Mouse (Mus musculus): ENCODE measurements around the gene Plch2. TPM values are rescaled to one million over a fixed set of nuclear protein-coding genes. Genes with fewer than 3 reads are reported as not detected.

The Plch2 gene
- polyA plus RNA-seq, 1 experiment from 2014 or later, result 9.0 TPM

GRCm38 (mm10) chr4:155008075-155008474 is 48.5 kb downstream of the Plch2 start:
- no peak overlapping the region for H3K4me2 ChIP-seq (replicated peaks)
- H3K9ac ChIP-seq (replicated peaks), result no peak overlapping the region
- no peaks in the 10 kb centered on the region; the same call in 1 of the 2 replicates for H3K27me3 ChIP-seq
- no peak overlapping the region for H3K4me3 ChIP-seq (replicated peaks)
- no peak for ATAC-seq
- H3K36me3 ChIP-seq, result no peaks in the 10 kb centered on the region
- H3K9me3 ChIP-seq, result no peaks in the 10 kb centered on the region
- H3K27ac ChIP-seq, result no peak overlapping the region
- peaks cover 13% of the 10 kb centered on the region for H3K4me1 ChIP-seq (replicated peaks)

DNA sequence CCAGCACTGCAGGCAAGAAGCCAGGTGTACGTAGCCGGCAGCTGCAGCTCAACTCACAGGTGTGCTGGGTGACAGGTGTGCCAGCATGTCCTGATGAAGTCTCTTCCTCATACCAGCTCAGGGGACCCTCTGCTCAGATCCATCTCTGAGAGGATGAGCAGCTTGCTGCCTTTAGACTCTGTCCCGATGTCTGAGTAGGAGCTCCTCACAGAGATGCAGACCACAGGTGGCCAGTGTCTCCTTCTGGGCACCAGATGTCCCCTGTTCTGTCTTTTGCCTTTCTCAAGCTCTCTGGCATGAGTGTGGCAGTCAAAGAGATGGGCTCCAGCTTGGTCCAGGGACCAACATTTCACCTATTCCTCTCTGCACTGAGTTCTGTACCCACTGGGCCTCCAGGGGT is 48.9 kb downstream of the Plch2 start:
- Histone ChIP-seq H3K27ac (no peak overlapping the region), H3K9ac (replicated peaks) (no peak overlapping the region), H3K4me3 (replicated peaks) (no peak overlapping the region), H3K4me2 (replicated peaks) (no peak overlapping the region), H3K36me3 (no peaks in the 10 kb centered on the region), H3K27me3 (no peaks in the 10 kb centered on the region; the same call in 1 of the 2 replicates), H3K9me3 (no peaks in the 10 kb centered on the region), H3K4me1 (replicated peaks) (peaks cover 8% of the 10 kb centered on the region)
- 88% methylated on average over 3 of the region's 3 CpGs for WGBS
- ATAC-seq, result no peak

DNA sequence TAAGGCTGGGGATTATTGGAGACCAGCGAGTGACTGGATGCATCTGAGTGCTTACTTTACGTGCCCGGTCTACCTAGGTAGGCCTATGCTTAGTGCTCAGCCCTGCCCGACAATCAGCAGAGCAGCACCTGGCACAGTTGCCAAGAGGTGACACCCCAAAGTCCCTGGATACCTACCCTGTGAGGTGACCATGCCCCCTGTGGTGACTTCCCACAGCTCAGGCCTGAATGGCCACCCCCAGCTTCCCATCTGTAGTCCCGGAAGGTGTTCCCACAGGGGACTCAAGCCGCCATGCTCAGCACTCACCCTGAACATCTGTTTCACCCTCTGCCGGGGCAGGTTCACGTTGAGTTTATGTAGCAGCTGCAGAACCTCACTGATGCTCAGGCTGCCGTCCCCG is 50.3 kb downstream of the Plch2 start:
- no peak for ATAC-seq

GRCm38 (mm10) chr4:155005278-155005677 is 51.3 kb downstream of the Plch2 start:
- no peak for ATAC-seq
- Histone ChIP-seq H3K36me3 (no peaks in the 10 kb centered on the region; the same call in 1 of the 2 replicates), H3K27ac (no peak overlapping the region), H3K4me2 (replicated peaks) (no peak overlapping the region), H3K4me1 (replicated peaks) (no peaks in the 10 kb centered on the region; the same call in none of the 2 replicates), H3K9ac (replicated peaks) (no peak overlapping the region), H3K9me3 (no peaks in the 10 kb centered on the region), H3K27me3 (no peaks in the 10 kb centered on the region; the same call in 1 of the 2 replicates), H3K4me3 (replicated peaks) (no peak overlapping the region)
- WGBS, result 97% methylated on average over 3 of the region's 3 CpGs

More for the DNA sequence above, 50.3 kb downstream of the Plch2 start:
- Histone ChIP-seq H3K36me3 (no peaks in the 10 kb centered on the region), H3K9me3 (no peaks in the 10 kb centered on the region), H3K9ac (replicated peaks) (no peak overlapping the region), H3K4me3 (replicated peaks) (no peak overlapping the region), H3K4me1 (replicated peaks) (peaks cover 6% of the 10 kb centered on the region), H3K27me3 (no peaks in the 10 kb centered on the region; the same call in 1 of the 2 replicates), H3K27ac (no peak overlapping the region), H3K4me2 (replicated peaks) (no peak overlapping the region)
- WGBS, result 63% methylated on average over 10 of the region's 10 CpGs

DNA sequence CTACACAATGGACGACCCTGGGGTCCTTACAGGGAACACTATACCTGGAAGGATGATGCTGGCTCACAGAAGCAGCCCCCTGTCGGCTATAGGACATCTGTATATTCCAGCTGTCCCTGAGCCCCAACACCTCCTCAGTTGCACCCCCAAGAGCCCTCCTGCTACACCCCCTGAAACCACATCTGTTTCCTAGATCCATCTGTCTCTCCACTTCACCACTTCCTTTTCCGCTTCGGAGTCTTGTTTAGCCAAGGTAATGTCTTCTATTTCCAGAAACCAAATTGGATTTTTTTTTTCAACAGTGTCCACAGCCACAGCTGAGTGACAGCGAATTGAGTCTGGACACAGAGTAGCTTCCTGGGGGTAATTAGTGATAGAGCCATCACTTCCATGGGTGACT is 57.2 kb downstream of the Plch2 start:
- no peak overlapping the region for H3K4me2 ChIP-seq (replicated peaks)
- H3K27me3 ChIP-seq, result 0 out of 2 replicates have a peak, but pooled peaks cover 2% of the 10 kb centered on the region
- H3K4me1 ChIP-seq (replicated peaks), result peaks cover 10% of the 10 kb centered on the region
- ATAC-seq, result no peak
- H3K36me3 ChIP-seq, result no peaks in the 10 kb centered on the region; the same call in 1 of the 2 replicates
- H3K4me3 ChIP-seq (replicated peaks), result no peak overlapping the region
- 88% methylated on average over 5 of the region's 5 CpGs for WGBS
- no peak overlapping the region for H3K27ac ChIP-seq
- H3K9ac ChIP-seq (replicated peaks), result no peak overlapping the region
- no peaks in the 10 kb centered on the region for H3K9me3 ChIP-seq

DNA sequence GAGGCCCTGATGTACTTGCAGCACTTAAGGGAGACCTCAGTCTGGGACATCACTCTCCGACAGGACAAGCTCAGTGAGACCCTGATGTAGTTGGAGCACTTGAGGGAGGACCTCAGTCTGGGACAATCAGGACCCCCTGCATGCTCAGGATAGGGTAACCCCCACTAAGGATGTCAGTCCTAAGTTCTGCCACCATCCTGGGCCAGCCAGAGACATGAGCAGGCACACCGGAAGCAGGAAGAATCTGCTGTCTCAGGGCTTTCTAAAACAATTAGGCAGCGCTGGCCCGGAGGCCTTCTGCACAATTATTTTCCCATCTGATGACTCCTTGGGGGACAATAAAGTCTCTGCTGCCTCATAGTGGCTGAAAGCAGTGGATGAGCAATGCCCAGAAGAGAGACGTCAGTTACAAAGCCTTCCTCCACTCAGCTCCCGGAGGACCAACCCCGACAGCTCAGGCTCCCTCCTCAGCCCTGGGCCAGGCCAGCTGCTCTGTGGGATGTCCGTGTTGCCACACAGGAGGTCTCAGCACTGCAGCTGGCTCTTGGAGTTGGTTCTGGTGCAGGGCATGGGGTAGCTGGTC is 59.9 kb downstream of the Plch2 start:
- no peak overlapping the region for H3K4me2 ChIP-seq (replicated peaks)
- H3K4me3 ChIP-seq (replicated peaks), result no peak overlapping the region
- WGBS, result 31% methylated on average over 8 of the region's 8 CpGs
- H3K27me3 ChIP-seq, result 0 out of 2 replicates have a peak, but pooled peaks cover 2% of the 10 kb centered on the region
- H3K36me3 ChIP-seq, result no peaks in the 10 kb centered on the region; the same call in 1 of the 2 replicates
- peaks cover 10% of the 10 kb centered on the region for H3K4me1 ChIP-seq (replicated peaks)
- ATAC-seq, result 0 out of 2 replicates have a peak, but pooled peaks have one; percentile 49
- 0 out of 2 replicates have a peak overlapping the region, but pooled peaks have one; percentile 4 for H3K9ac ChIP-seq (replicated peaks)
- peak overlapping the region; percentile 44; the same call in 1 of the 2 replicates for H3K27ac ChIP-seq
- H3K9me3 ChIP-seq, result no peaks in the 10 kb centered on the region

- no peak overlapping the region for H3K9ac ChIP-seq (replicated peaks)
- peaks cover 10% of the 10 kb centered on the region for H3K4me1 ChIP-seq (replicated peaks)
- H3K27ac ChIP-seq, result no peak overlapping the region
- H3K4me2 ChIP-seq (replicated peaks), result no peak overlapping the region
- 57% methylated on average over 4 of the region's 4 CpGs for WGBS
- no peak overlapping the region for H3K4me3 ChIP-seq (replicated peaks)
- H3K27me3 ChIP-seq, result 0 out of 2 replicates have a peak, but pooled peaks cover 2% of the 10 kb centered on the region
- H3K9me3 ChIP-seq, result no peaks in the 10 kb centered on the region
- no peak for ATAC-seq
- no peaks in the 10 kb centered on the region for H3K36me3 ChIP-seq
Measured at GRCm38 (mm10) chr4:154994876-154995275, 61.7 kb downstream of the Plch2 start.

DNA sequence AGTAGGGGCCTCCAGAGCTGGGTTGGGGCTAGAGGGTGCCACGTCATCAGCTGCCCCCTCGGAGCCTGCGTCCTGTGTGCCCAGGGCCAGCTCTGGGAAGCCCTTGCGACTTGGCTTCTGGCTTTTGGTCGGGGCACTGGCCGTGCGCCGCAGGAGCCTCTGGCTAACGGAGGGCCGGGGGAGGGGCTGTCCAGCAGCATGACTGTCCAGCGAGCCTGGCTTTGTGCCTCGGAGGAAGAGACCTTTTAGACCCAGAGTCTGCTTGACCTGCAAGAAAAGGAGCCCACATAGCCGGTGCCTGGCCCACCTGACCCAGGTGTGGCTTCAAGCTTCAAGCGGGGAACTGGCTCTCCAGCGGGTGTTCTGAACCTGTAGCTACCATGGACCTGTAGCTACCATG is 69.8 kb downstream of the Plch2 start:
- WGBS, result 63% methylated on average over 15 of the region's 15 CpGs
- Histone ChIP-seq H3K4me3 (replicated peaks) (no peak overlapping the region), H3K9ac (replicated peaks) (no peak overlapping the region; the same call in 1 of the 2 replicates), H3K27me3 (peaks cover 25% of the 10 kb centered on the region), H3K27ac (no peak overlapping the region), H3K4me1 (replicated peaks) (peaks cover 26% of the 10 kb centered on the region), H3K36me3 (no peaks in the 10 kb centered on the region), H3K9me3 (no peaks in the 10 kb centered on the region), H3K4me2 (replicated peaks) (no peak overlapping the region)
- no peak for ATAC-seq

DNA sequence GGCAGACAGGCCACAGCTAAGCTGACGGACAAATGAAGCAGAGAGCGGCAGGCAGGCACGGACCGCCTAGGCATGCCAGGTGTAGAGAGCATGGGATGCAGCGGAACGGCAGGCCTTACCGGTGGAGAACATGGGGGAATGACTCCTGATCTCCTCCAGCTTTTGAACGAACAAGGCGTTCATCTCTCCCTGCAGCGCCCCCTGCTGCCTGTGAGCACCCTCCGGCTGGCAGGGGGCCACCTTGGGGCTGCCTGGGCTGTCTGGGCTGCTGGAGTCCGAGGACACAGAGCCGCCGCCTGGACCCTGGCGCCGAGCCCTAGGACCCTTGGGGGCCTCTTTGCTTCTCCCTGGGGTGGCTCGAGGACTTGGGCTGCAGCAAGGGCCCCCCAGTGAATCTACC is 70.5 kb downstream of the Plch2 start:
- 20% methylated on average over 17 of the region's 17 CpGs for WGBS
- H3K4me1 ChIP-seq (replicated peaks), result peaks cover 26% of the 10 kb centered on the region
- H3K27ac ChIP-seq, result no peak overlapping the region
- peaks cover 25% of the 10 kb centered on the region for H3K27me3 ChIP-seq
- H3K36me3 ChIP-seq, result peaks cover 2% of the 10 kb centered on the region
- no peaks in the 10 kb centered on the region for H3K9me3 ChIP-seq
- no peak overlapping the region for H3K4me3 ChIP-seq (replicated peaks)
- 0 out of 2 replicates have a peak overlapping the region, but pooled peaks have one; percentile 10 for H3K4me2 ChIP-seq (replicated peaks)
- peak; percentile 14 for ATAC-seq
- peak overlapping the region; percentile 37; the same call in 1 of the 2 replicates for H3K9ac ChIP-seq (replicated peaks)

GRCm38 (mm10) chr4:154985151-154985777 is 71.3 kb downstream of the Plch2 start:
- no peak overlapping the region for H3K4me2 ChIP-seq (replicated peaks)
- H3K4me1 ChIP-seq (replicated peaks), result peaks cover 26% of the 10 kb centered on the region
- WGBS, result 54% methylated on average over 5 of the region's 5 CpGs
- H3K27ac ChIP-seq, result no peak overlapping the region
- H3K9me3 ChIP-seq, result no peaks in the 10 kb centered on the region
- H3K27me3 ChIP-seq, result peaks cover 25% of the 10 kb centered on the region
- no peak overlapping the region for H3K4me3 ChIP-seq (replicated peaks)
- peaks cover 10% of the 10 kb centered on the region for H3K36me3 ChIP-seq
- ATAC-seq, result no peak
- no peak overlapping the region for H3K9ac ChIP-seq (replicated peaks)

DNA sequence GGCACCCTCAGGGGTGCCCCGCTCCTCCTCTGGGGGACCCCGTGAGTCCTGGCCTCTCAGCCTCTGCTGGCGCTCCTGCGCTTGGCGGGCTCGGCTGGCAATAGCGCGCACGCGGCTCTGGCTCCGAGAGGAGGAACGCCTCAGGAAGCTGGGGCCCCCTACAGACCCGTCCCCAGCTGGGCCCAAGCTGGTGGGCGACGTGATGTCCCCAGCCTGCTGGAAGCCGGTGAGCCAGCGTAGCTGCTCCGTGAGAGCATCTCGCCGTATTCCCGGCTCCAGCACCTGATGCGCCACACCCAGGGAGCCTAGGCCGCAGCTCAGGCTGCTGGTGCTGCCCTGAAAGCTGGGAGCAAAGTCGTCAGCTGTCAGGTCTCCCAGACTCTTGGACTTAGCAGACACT is 72.8 kb downstream of the Plch2 start:
- Histone ChIP-seq H3K4me3 (replicated peaks) (no peak overlapping the region), H3K36me3 (peaks cover 25% of the 10 kb centered on the region), H3K4me1 (replicated peaks) (peaks cover 26% of the 10 kb centered on the region), H3K27ac (no peak overlapping the region), H3K4me2 (replicated peaks) (no peak overlapping the region), H3K9ac (replicated peaks) (peak overlapping the region; percentile 29; the same call in 1 of the 2 replicates), H3K27me3 (peaks cover 25% of the 10 kb centered on the region), H3K9me3 (no peaks in the 10 kb centered on the region)
- 16% methylated on average over 24 of the region's 24 CpGs for WGBS
- no peak for ATAC-seq
